In genomic region chr15:84669771-84670656, GRCm38 (mm10) we compare ENCODE assay signal across 16 mouse cellular contexts. TPM values are rescaled to one million over a fixed set of nuclear protein-coding genes. Genes with fewer than 3 reads are reported as not detected.
DNase-seq lines count a peak whose midpoint lies in the region; ATAC-seq lines count a peak whose summit lies in the region.
"Had no signal": no experiment of that assay in that cellular context is flagged by ENCODE, and none has a peak within 500 bp of the region (broad histone marks: within the 10 kb centered on the region; RNA-seq: fewer than 3 reads in every experiment).

No protein-coding gene starts in this region.

- no peaks in the 10 kb centered on the region for H3K36me3 ChIP-seq in kidney, embryonic 16.5 days (ENCODE audit: insufficient read depth, low read length)
- H3K36me3 ChIP-seq: embryonic facial prominence, embryonic 15.5 days; limb, embryonic 12.5 days; midbrain, embryonic 12.5 days had no signal

- H3K27me3 ChIP-seq in kidney, embryonic 16.5 days (ENCODE audit: insufficient read depth, low read length), result no peaks in the 10 kb centered on the region
- H3K27me3 ChIP-seq: embryonic facial prominence, embryonic 15.5 days; forebrain, embryonic 13.5 days had no signal

- H3K4me3 ChIP-seq in kidney, embryonic 16.5 days (ENCODE audit: low read length), result no peak overlapping the region
- H3K4me3 ChIP-seq: embryonic facial prominence, embryonic 15.5 days; forebrain, embryonic 13.5 days; limb, embryonic 12.5 days; midbrain, embryonic 12.5 days had no signal

- H3K9me3 ChIP-seq in kidney, embryonic 16.5 days (ENCODE audit: low read length), result no peaks in the 10 kb centered on the region
- H3K9me3 ChIP-seq: embryonic facial prominence, embryonic 15.5 days; forebrain, embryonic 13.5 days; limb, embryonic 12.5 days; midbrain, embryonic 12.5 days had no signal

- H3K27ac ChIP-seq in kidney, embryonic 16.5 days (ENCODE audit: low read length), result 0 out of 2 replicates have a peak overlapping the region, but pooled peaks have one; percentile 35
- H3K27ac ChIP-seq: embryonic facial prominence, embryonic 15.5 days; forebrain, embryonic 13.5 days; limb, embryonic 12.5 days; midbrain, embryonic 12.5 days had no signal

- no peak for ATAC-seq in kidney, embryonic 16.5 days (ENCODE audit: low FRiP score, low TSS enrichment)
- ATAC-seq: forebrain, embryonic 13.5 days; intestine, embryonic 16.5 days had no signal

- DNase-seq in cerebellum, postnatal 36 days, result peak; percentile 44 to 49
- DNase-seq in cerebellum, adult 8-10 months, result no peak
- no peak for DNase-seq in kidney, postnatal 14 days
- DNase-seq in right cerebral cortex, adult 18-20 months, result peak; percentile 43
- DNase-seq in right cerebral cortex, postnatal 4 days, result no peak
- DNase-seq in telencephalon, adult 2 months (ENCODE audit: low read depth, low spot score), result peak; percentile 17
- DNase-seq: adrenal gland, postnatal 25 days; gastrocnemius, postnatal 10 days had no signal

- H3K4me2 ChIP-seq in kidney, embryonic 16.5 days (replicated peaks; ENCODE audit: low read depth, low read length), result no peak overlapping the region
- H3K4me2 ChIP-seq: embryonic facial prominence, embryonic 15.5 days; forebrain, embryonic 13.5 days; heart, embryonic 11.5 days; limb, embryonic 12.5 days; midbrain, embryonic 12.5 days had no signal

- 84% methylated on average over 22 of the region's 23 CpGs for WGBS in kidney, embryonic 16.5 days

- no peak overlapping the region; the same call in 1 of the 2 replicates for H3K9ac ChIP-seq in kidney, embryonic 16.5 days (replicated peaks; ENCODE audit: low read length)
- H3K9ac ChIP-seq: embryonic facial prominence, embryonic 15.5 days; forebrain, embryonic 13.5 days; limb, embryonic 12.5 days had no signal

- H3K4me1 ChIP-seq in kidney, embryonic 16.5 days (ENCODE audit: insufficient read depth, low read length), result no peaks in the 10 kb centered on the region

RNA-seq across cellular contexts. Expression of gene Prr5, which starts 0.6 kb away (rescaled TPM):
- polyA plus RNA-seq in kidney, embryonic 16.5 days (2015; fragmentation: Nextera tagmentation; extraction: Ambion mirVana), result 43.4 and 44.1 TPM in 2 replicates

RNA-seq across cellular contexts. Expression of gene Arhgap8, which starts 49.8 kb away (rescaled TPM):
- 12.3 and 13.8 TPM in 2 replicates for polyA plus RNA-seq in kidney, embryonic 16.5 days (2015; fragmentation: Nextera tagmentation; extraction: Ambion mirVana)
- polyA plus RNA-seq: C2C12 had no signal

Comparison
In these comparisons a context has a peak if more than half of its experiments do, and no peak if none do; other contexts are left out.
1. DNase-seq: peak in cerebellum, postnatal 36 days (2 of 2), right cerebral cortex, adult 18-20 months (single experiment) and telencephalon, adult 2 months (single experiment); none in cerebellum, adult 8-10 months (single experiment), kidney, postnatal 14 days (single experiment) and right cerebral cortex, postnatal 4 days (single experiment).